Mouse (Mus musculus): ENCODE measurements around the gene Pqlc2. TPM values are rescaled to one million over a fixed set of nuclear protein-coding genes. Genes with fewer than 3 reads are reported as not detected.

Pqlc2 gene
- polyA plus RNA-seq, 1 experiment from 2014 or later = 12.7 TPM

DNA sequence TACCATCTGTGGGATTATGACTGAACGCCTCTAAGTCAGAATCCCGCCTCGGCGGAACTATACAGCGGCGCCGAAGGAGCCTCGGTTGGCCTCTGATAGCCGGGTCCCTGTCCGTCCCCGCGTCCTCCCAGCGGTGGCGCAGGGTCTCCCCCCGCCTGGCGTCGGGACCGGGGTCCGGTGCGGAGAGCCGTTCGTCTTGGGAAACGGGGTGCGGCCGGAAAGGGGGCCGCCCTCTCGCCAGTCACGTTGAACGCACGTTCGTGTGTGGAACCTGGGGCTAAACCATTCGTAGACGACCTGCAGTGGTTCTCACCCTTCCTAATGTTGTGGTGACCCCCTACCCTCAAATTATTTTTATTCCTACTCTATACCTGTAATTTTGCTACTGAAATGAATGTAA, 27.6 kb upstream of the Pqlc2 start:
- 50% methylated on average over 33 of the region's 33 CpGs for WGBS
- H3K9ac ChIP-seq (replicated peaks; ENCODE audit: low read depth, low read length) = no peak overlapping the region
- no peak for ATAC-seq (ENCODE audit: low read depth)
- no peak overlapping the region for H3K4me2 ChIP-seq (ENCODE audit: low read depth, low read length)
- no peak overlapping the region for H3K27ac ChIP-seq (ENCODE audit: low read depth, low read length)
- no peaks in the 10 kb centered on the region for H3K36me3 ChIP-seq (ENCODE audit: control insufficient read depth, insufficient read depth, low read length)
- no peaks in the 10 kb centered on the region; the same call in 1 of the 2 replicates for H3K27me3 ChIP-seq (ENCODE audit: control insufficient read depth, insufficient read depth, low read length)
- no peaks in the 10 kb centered on the region for H3K4me1 ChIP-seq (ENCODE audit: control insufficient read depth, insufficient read depth, low read length)
- H3K9me3 ChIP-seq (ENCODE audit: control insufficient read depth, low read length) = no peaks in the 10 kb centered on the region
- no peak overlapping the region for H3K4me3 ChIP-seq (ENCODE audit: low read depth, low read length)

DNA sequence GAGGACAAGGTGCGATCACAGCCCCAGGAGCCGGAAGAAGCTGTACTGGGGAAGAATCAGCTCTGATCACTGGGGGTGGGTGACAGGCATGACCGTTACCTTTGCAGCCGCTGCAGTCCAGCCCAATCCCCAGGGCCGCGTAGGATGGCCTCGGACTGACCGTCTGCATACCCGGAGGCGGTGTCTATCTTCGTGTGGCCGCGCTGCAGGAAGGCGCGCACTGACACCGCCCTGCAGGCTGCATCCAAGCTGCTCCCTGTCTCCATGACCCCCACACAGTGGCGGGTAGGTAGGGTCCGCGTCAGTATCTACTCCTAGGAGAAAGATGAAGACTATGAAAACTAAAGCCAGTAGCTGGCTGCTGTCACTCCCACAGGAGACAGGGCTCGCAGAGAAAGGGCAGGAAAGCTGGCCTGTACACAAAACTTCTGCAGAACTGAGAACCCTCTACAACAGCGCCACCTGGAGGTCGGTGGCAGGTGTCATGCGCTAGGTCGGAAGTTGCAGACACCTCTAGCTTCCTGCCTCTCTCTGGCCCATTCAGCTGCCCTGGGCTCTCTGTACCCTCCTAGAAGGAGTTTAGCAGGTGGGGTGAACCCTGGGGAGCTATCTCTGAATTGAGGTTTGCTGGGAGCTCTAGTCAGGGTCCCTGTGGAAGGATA, 26.4 kb upstream of the Pqlc2 start:
- no peak overlapping the region for H3K9ac ChIP-seq (replicated peaks; ENCODE audit: low read depth, low read length)

DNA sequence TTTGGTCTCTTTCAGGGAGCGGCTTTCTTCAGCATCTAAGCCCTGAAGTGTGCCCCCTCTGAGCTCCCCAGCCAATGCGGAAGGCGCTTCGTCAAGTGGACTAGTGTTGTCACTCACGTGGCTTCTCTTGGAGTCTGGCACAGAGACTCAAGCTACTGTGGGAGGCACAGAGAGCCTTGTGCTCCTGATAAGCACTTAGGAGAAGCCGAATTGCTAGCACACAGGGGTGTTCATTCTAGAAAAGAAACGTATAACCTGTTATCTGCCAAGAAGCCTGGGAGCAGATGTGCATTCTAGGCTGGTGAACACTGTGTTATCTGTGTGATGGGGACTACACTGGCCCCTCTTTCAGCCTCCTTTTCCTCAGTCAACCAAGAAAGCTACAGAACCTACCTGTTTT, 25.0 kb upstream of the Pqlc2 start:
- Histone ChIP-seq H3K36me3 (ENCODE audit: control insufficient read depth, insufficient read depth, low read length) (no peaks in the 10 kb centered on the region), H3K4me3 (ENCODE audit: low read depth, low read length) (no peak overlapping the region), H3K27me3 (ENCODE audit: control insufficient read depth, insufficient read depth, low read length) (no peaks in the 10 kb centered on the region; the same call in 1 of the 2 replicates), H3K4me2 (ENCODE audit: low read depth, low read length) (no peak overlapping the region), H3K4me1 (ENCODE audit: control insufficient read depth, insufficient read depth, low read length) (no peaks in the 10 kb centered on the region), H3K27ac (ENCODE audit: low read depth, low read length) (no peak overlapping the region), H3K9me3 (ENCODE audit: control insufficient read depth, low read length) (no peaks in the 10 kb centered on the region), H3K9ac (replicated peaks; ENCODE audit: low read depth, low read length) (no peak overlapping the region)
- no peak for ATAC-seq (ENCODE audit: low read depth)
- WGBS = 78% methylated on average over 7 of the region's 7 CpGs

More for the DNA sequence above, 26.4 kb upstream of the Pqlc2 start:
- WGBS = 21% methylated on average over 24 of the region's 24 CpGs
- H3K36me3 ChIP-seq (ENCODE audit: control insufficient read depth, insufficient read depth, low read length) = no peaks in the 10 kb centered on the region
- H3K27me3 ChIP-seq (ENCODE audit: control insufficient read depth, insufficient read depth, low read length) = no peaks in the 10 kb centered on the region; the same call in 1 of the 2 replicates
- H3K27ac ChIP-seq (ENCODE audit: low read depth, low read length) = no peak overlapping the region
- H3K9me3 ChIP-seq (ENCODE audit: control insufficient read depth, low read length) = no peaks in the 10 kb centered on the region
- ATAC-seq (ENCODE audit: low read depth) = no peak
- no peak overlapping the region for H3K4me3 ChIP-seq (ENCODE audit: low read depth, low read length)
- no peak overlapping the region for H3K4me2 ChIP-seq (ENCODE audit: low read depth, low read length)
- no peaks in the 10 kb centered on the region for H3K4me1 ChIP-seq (ENCODE audit: control insufficient read depth, insufficient read depth, low read length)

DNA sequence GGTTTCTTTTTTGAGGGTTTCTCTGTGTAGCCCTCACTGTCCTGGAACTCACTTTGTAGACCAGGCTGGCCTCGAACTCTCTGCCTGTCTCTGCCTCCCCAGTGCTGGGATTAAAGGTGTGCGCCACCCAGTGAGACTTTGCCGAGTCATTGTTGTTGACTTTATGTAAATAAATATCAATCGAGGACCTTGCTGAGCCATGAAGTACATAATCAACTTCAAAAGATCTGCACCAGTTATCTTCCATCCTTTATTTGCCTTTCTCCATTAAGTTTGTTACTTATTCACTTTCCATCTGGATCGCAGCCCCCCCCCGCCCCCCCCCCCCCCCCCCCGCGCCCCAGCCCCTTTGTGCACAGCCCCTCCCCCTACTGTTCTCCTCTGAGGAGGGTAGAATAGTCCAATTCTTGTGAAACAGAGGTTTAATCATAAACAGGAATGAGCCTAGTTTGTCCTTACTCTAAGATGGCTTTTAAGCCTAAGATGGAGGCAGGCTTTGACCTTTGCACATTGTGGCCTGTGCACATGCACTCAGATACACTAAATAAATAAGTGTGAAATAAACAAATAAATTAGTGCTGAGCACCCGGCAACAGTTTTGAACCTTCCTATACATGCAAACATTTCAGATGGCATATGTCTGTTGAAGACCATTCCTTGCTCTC, 24.3 kb upstream of the Pqlc2 start:
- Histone ChIP-seq H3K27me3 (ENCODE audit: control insufficient read depth, insufficient read depth, low read length) (no peaks in the 10 kb centered on the region; the same call in 1 of the 2 replicates), H3K4me1 (ENCODE audit: control insufficient read depth, insufficient read depth, low read length) (no peaks in the 10 kb centered on the region), H3K27ac (ENCODE audit: low read depth, low read length) (no peak overlapping the region), H3K4me3 (ENCODE audit: low read depth, low read length) (no peak overlapping the region), H3K9ac (replicated peaks; ENCODE audit: low read depth, low read length) (no peak overlapping the region), H3K36me3 (ENCODE audit: control insufficient read depth, insufficient read depth, low read length) (no peaks in the 10 kb centered on the region), H3K9me3 (ENCODE audit: control insufficient read depth, low read length) (no peaks in the 10 kb centered on the region), H3K4me2 (ENCODE audit: low read depth, low read length) (no peak overlapping the region)
- 76% methylated on average over 5 of the region's 9 CpGs for WGBS
- ATAC-seq (ENCODE audit: low read depth) = no peak

DNA sequence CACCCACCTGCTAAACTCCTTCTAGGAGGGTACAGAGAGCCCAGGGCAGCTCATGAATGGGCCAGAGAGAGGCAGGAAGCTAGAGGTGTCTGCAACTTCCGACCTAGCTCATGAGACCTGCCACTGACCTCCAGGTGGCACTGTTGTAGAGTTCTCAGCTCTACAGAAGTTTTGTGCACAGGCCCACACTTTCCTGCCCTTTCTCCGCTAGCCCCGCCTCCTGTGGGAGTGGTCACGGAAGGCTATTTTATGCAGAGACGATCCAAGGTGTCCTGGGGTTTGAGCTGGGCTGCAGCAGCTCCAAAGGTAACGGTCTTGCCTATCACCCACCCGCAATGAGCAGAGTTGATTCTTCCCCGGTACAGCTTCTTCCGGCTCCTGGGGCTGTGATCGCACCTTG, 20.1 kb upstream of the Pqlc2 start:
- H3K27me3 ChIP-seq (ENCODE audit: control insufficient read depth, insufficient read depth, low read length) = no peaks in the 10 kb centered on the region
- no peak overlapping the region for H3K4me2 ChIP-seq (ENCODE audit: low read depth, low read length)
- no peak overlapping the region for H3K9ac ChIP-seq (replicated peaks; ENCODE audit: low read depth, low read length)
- 12% methylated on average over 10 of the region's 10 CpGs for WGBS
- H3K36me3 ChIP-seq (ENCODE audit: control insufficient read depth, insufficient read depth, low read length) = no peaks in the 10 kb centered on the region
- no peak overlapping the region for H3K4me3 ChIP-seq (ENCODE audit: low read depth, low read length)
- H3K9me3 ChIP-seq (ENCODE audit: control insufficient read depth, low read length) = no peaks in the 10 kb centered on the region
- ATAC-seq (ENCODE audit: low read depth) = no peak
- no peaks in the 10 kb centered on the region for H3K4me1 ChIP-seq (ENCODE audit: control insufficient read depth, insufficient read depth, low read length)
- no peak overlapping the region for H3K27ac ChIP-seq (ENCODE audit: low read depth, low read length)

DNA sequence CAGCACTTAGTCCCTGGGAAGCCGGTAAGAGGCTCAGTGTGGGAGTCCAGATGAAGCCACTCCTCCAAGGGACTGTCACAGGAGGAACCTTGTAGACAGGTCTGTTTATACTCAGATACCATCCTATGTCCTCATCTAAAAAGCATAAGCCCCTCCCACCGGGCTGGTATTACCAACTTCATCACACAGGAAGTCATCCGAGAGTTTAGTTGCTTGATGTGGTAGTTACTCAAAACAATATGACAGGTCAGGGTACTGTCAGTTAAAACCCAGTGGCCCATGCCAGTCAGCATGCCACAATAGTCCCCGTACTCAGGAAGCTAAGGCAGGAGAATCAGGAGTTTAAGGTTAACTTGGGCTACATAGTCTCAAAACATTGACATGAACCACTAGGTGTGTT, 9.2 kb upstream of the Pqlc2 start:
- no peak for ATAC-seq (ENCODE audit: low read depth)
- Histone ChIP-seq H3K27ac (ENCODE audit: low read depth, low read length) (no peak overlapping the region), H3K9me3 (ENCODE audit: control insufficient read depth, low read length) (no peaks in the 10 kb centered on the region), H3K4me2 (ENCODE audit: low read depth, low read length) (no peak overlapping the region), H3K27me3 (ENCODE audit: control insufficient read depth, insufficient read depth, low read length) (no peaks in the 10 kb centered on the region), H3K9ac (replicated peaks; ENCODE audit: low read depth, low read length) (no peak overlapping the region), H3K4me1 (ENCODE audit: control insufficient read depth, insufficient read depth, low read length) (no peaks in the 10 kb centered on the region), H3K36me3 (ENCODE audit: control insufficient read depth, insufficient read depth, low read length) (peaks cover 12% of the 10 kb centered on the region), H3K4me3 (ENCODE audit: low read depth, low read length) (no peak overlapping the region)
- WGBS = 96% methylated on average over 4 of the region's 4 CpGs

DNA sequence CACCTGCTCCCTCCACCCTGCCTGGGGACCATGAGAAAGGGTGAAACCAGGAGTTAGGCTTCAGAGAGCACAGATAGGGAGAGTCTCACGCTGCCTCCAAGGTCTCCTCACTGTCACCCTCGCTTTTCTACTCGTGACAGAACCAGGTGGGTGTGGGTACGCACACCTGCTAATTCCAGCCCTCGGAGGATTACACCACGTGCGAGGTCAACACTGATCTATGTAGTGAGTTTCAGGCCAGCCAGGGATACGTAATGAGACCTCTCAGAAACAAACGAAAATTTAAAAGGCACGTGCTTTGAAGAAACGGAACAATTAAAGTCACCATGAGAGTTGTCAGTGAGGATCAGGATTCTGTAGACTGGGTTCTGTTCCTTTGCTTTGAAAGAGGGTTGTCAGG, 7.9 kb upstream of the Pqlc2 start:
- Histone ChIP-seq H3K9ac (replicated peaks; ENCODE audit: low read depth, low read length) (no peak overlapping the region), H3K4me1 (ENCODE audit: control insufficient read depth, insufficient read depth, low read length) (no peaks in the 10 kb centered on the region), H3K27ac (ENCODE audit: low read depth, low read length) (no peak overlapping the region), H3K9me3 (ENCODE audit: control insufficient read depth, low read length) (no peaks in the 10 kb centered on the region), H3K27me3 (ENCODE audit: control insufficient read depth, insufficient read depth, low read length) (no peaks in the 10 kb centered on the region), H3K4me3 (ENCODE audit: low read depth, low read length) (no peak overlapping the region), H3K36me3 (ENCODE audit: control insufficient read depth, insufficient read depth, low read length) (peaks cover 17% of the 10 kb centered on the region), H3K4me2 (ENCODE audit: low read depth, low read length) (no peak overlapping the region)
- 94% methylated on average over 11 of the region's 11 CpGs for WGBS
- no peak for ATAC-seq (ENCODE audit: low read depth)

DNA sequence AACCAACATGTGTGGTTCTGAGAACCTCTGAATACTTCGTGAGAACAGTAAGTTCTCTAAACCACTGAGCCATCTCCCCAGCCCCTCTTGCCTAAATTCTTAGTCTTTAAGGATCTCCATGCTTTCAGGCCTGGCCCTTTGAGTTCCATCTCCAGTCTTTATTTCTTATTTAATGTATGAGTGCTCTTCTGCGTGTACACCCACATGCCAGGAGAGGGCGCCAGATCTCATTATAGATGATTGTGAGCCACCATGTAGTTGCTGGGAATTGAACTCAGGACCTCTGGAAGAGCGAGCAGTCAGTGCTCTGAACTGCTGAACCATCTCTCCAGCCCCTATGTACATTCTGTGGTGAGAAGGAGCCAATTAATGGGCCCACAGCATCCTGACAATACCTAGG, 2.1 kb upstream of the Pqlc2 start:
- no peak for ATAC-seq (ENCODE audit: low read depth)
- H3K4me2 ChIP-seq (ENCODE audit: low read depth, low read length) = no peak overlapping the region
- WGBS = 63% methylated on average over 4 of the region's 4 CpGs

DNA sequence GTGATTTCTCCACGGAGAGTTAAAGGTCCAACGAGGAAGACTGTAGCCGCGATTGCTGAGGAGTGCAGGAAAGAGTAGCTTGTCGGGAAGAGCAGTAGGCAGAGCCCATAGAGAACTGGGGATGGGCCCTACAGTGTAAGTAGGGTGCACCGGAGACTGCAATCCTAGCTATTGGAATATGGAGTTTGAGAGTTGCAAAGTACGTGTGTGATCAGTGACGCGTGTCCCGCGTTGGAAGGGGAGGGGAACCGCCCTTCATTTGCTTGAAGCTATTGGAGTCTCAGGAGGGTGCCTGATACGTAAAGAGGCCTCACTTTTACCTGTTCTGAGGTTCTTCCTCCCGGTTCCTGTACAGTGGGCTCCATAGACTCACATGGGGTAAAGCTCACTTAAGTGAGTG, 1.2 kb upstream of the Pqlc2 start:
- 23% methylated on average over 14 of the region's 14 CpGs for whole genome bisulfite sequencing

More for the DNA sequence above, 2.1 kb upstream of the Pqlc2 start:
- no peaks in the 10 kb centered on the region for H3K9me3 ChIP-seq (ENCODE audit: control insufficient read depth, low read length)
- peaks cover 9% of the 10 kb centered on the region; the same call in 1 of the 2 replicates for H3K36me3 ChIP-seq (ENCODE audit: control insufficient read depth, insufficient read depth, low read length)
- H3K9ac ChIP-seq (replicated peaks; ENCODE audit: low read depth, low read length) = no peak overlapping the region
- no peak overlapping the region for H3K4me3 ChIP-seq (ENCODE audit: low read depth, low read length)
- H3K27me3 ChIP-seq (ENCODE audit: control insufficient read depth, insufficient read depth, low read length) = no peaks in the 10 kb centered on the region
- peaks cover 15% of the 10 kb centered on the region for H3K4me1 ChIP-seq (ENCODE audit: control insufficient read depth, insufficient read depth, low read length)
- H3K27ac ChIP-seq (ENCODE audit: low read depth, low read length) = no peak overlapping the region

More for the DNA sequence above, 1.2 kb upstream of the Pqlc2 start:
- H3K27ac ChIP-seq (ENCODE audit: low read depth, low read length) = no peak overlapping the region
- H3K4me2 ChIP-seq (ENCODE audit: low read depth, low read length) = peak overlapping the region; percentile 97
- H3K27me3 ChIP-seq (ENCODE audit: control insufficient read depth, insufficient read depth, low read length) = no peaks in the 10 kb centered on the region
- H3K4me1 ChIP-seq (ENCODE audit: control insufficient read depth, insufficient read depth, low read length) = peaks cover 15% of the 10 kb centered on the region
- ATAC-seq (ENCODE audit: low read depth) = no peak
- H3K36me3 ChIP-seq (ENCODE audit: control insufficient read depth, insufficient read depth, low read length) = peaks cover 9% of the 10 kb centered on the region; the same call in 1 of the 2 replicates
- H3K4me3 ChIP-seq (ENCODE audit: low read depth, low read length) = peak overlapping the region; percentile 88
- H3K9ac ChIP-seq (replicated peaks; ENCODE audit: low read depth, low read length) = peak overlapping the region; percentile 79; the same call in 1 of the 2 replicates
- H3K9me3 ChIP-seq (ENCODE audit: control insufficient read depth, low read length) = no peaks in the 10 kb centered on the region
